ENCODE assay signal across 22 mouse cellular contexts in genomic region chr14:21314466-21314865, GRCm38 (mm10).
DNase-seq lines count a peak whose midpoint lies in the region; ATAC-seq and TF ChIP-seq lines count a peak whose summit lies in the region.
"Had no signal": no experiment of that assay in that cellular context is flagged by ENCODE, and none has a peak within 500 bp of the region (broad histone marks: within the 10 kb centered on the region; RNA-seq: fewer than 3 reads in every experiment).

No protein-coding gene starts in this region.

- no peaks in the 10 kb centered on the region for H3K9me3 ChIP-seq in lung, embryonic 14.5 days (ENCODE audit: low read depth, low read length)
- no peaks in the 10 kb centered on the region for H3K9me3 ChIP-seq in limb, embryonic 11.5 days (ENCODE audit: control insufficient read depth, low read length)
- H3K9me3 ChIP-seq: heart, embryonic 13.5 days; hindbrain, embryonic 12.5 days; liver, embryonic 12.5 days; lung, embryonic 15.5 days; stomach, embryonic 15.5 days had no signal

- WGBS in lung, embryonic 14.5 days, result 70% methylated on average over 3 of the region's 3 CpGs
- 85% methylated on average over 3 of the region's 3 CpGs for WGBS in limb, embryonic 11.5 days

- H3K4me3 ChIP-seq in lung, embryonic 14.5 days (ENCODE audit: low read depth, low read length), result no peak overlapping the region
- H3K4me3 ChIP-seq in limb, embryonic 11.5 days (ENCODE audit: low read depth, low read length), result no peak overlapping the region
- H3K4me3 ChIP-seq: heart, embryonic 13.5 days; hindbrain, embryonic 12.5 days; liver, embryonic 12.5 days; lung, embryonic 15.5 days; stomach, embryonic 15.5 days had no signal

- 0 out of 2 replicates have a peak, but pooled peaks cover 1% of the 10 kb centered on the region for H3K36me3 ChIP-seq in lung, embryonic 14.5 days (ENCODE audit: insufficient read depth)
- no peaks in the 10 kb centered on the region for H3K36me3 ChIP-seq in limb, embryonic 11.5 days (ENCODE audit: control insufficient read depth, insufficient read depth, low read length)
- H3K36me3 ChIP-seq: hindbrain, embryonic 12.5 days; lung, embryonic 15.5 days; stomach, embryonic 15.5 days had no signal

- H3K4me1 ChIP-seq in lung, embryonic 14.5 days (ENCODE audit: insufficient read depth), result no peaks in the 10 kb centered on the region; the same call in none of the 2 replicates
- peaks cover 12% of the 10 kb centered on the region for H3K4me1 ChIP-seq in limb, embryonic 11.5 days (ENCODE audit: control insufficient read depth, insufficient read depth, low read length)
- H3K4me1 ChIP-seq: hindbrain, embryonic 12.5 days; liver, embryonic 12.5 days; lung, embryonic 15.5 days; stomach, embryonic 15.5 days had no signal

- no peak for ATAC-seq in lung, embryonic 14.5 days (ENCODE audit: insufficient read depth)
- no peak for ATAC-seq in limb, embryonic 11.5 days (ENCODE audit: insufficient number of reproducible peaks, low FRiP score, low TSS enrichment, low read depth)
- ATAC-seq: forebrain, embryonic 14.5 days; inflammation-experienced regulatory T-cells, adult 6 months; liver, embryonic 12.5 days; midbrain, embryonic 16.5 days had no signal

- no peak for TF ChIP-seq CTCF in lung, embryonic 14.5 days (IDR thresholded peaks at IDR 0.05; ENCODE audit: low read depth)

- peak; percentile 10 for DNase-seq in gastrocnemius, adult 18-20 months (ENCODE audit: low spot score)
- DNase-seq in gastrocnemius, adult 8-10 months (ENCODE audit: low spot score in 2 of 2), result no peak
- peak; percentile 37 for DNase-seq in lung, embryonic 14.5 days
- DNase-seq in lung, postnatal 36 days, result no peak
- DNase-seq in limb, embryonic 11.5 days (ENCODE audit: low spot score), result no peak
- no peak for DNase-seq in yolk sac, embryonic 10.5 days (ENCODE audit: low spot score)
- no peak for DNase-seq in ovary, postnatal 10 days (ENCODE audit: low spot score)
- DNase-seq in right cerebral cortex, adult 18-20 months, result no peak
- DNase-seq: adrenal gland, postnatal 10 days; cerebellum, adult 11 months; kidney, adult 8-10 months; kidney, postnatal 36 days; thymus, adult 2 months had no signal

- H3K27me3 ChIP-seq in lung, embryonic 14.5 days (ENCODE audit: insufficient read depth, low read length), result no peaks in the 10 kb centered on the region
- H3K27me3 ChIP-seq in limb, embryonic 11.5 days (ENCODE audit: control insufficient read depth, insufficient read depth, low read length), result no peaks in the 10 kb centered on the region
- H3K27me3 ChIP-seq: CH12.LX; heart, embryonic 13.5 days; hindbrain, embryonic 12.5 days; liver, embryonic 12.5 days; lung, embryonic 15.5 days; stomach, embryonic 15.5 days had no signal

- no peak overlapping the region for H3K27ac ChIP-seq in lung, embryonic 14.5 days (ENCODE audit: low read depth)
- 0 out of 2 replicates have a peak overlapping the region, but pooled peaks have one; percentile 42 for H3K27ac ChIP-seq in limb, embryonic 11.5 days (replicated peaks; ENCODE audit: low read depth, low read length)
- H3K27ac ChIP-seq: heart, embryonic 13.5 days; hindbrain, embryonic 12.5 days; liver, embryonic 12.5 days; lung, embryonic 15.5 days; stomach, embryonic 15.5 days had no signal

- H3K4me2 ChIP-seq in lung, embryonic 14.5 days, result no peak overlapping the region
- no peak overlapping the region for H3K4me2 ChIP-seq in limb, embryonic 11.5 days (ENCODE audit: low read depth, severe bottlenecking)
- H3K4me2 ChIP-seq: heart, embryonic 13.5 days; hindbrain, embryonic 12.5 days; liver, embryonic 12.5 days; lung, embryonic 15.5 days; stomach, embryonic 15.5 days had no signal

- H3K9ac ChIP-seq in lung, embryonic 14.5 days, result no peak overlapping the region
- H3K9ac ChIP-seq in limb, embryonic 11.5 days (ENCODE audit: low read length), result no peak overlapping the region
- H3K9ac ChIP-seq: heart, embryonic 13.5 days; hindbrain, embryonic 12.5 days; liver, embryonic 12.5 days; lung, embryonic 15.5 days; stomach, embryonic 15.5 days had no signal

Comparison
In these comparisons a context has a peak if more than half of its experiments do, and no peak if none do; other contexts are left out.
1. DNase-seq: peak in gastrocnemius, adult 18-20 months (single experiment) and lung, embryonic 14.5 days (single experiment); none in gastrocnemius, adult 8-10 months (0 of 2), lung, postnatal 36 days (single experiment), limb, embryonic 11.5 days (single experiment), yolk sac, embryonic 10.5 days (single experiment), ovary, postnatal 10 days (single experiment) and right cerebral cortex, adult 18-20 months (single experiment).